Mouse (Mus musculus) heart, adult 18-20 months (tissue): ENCODE results near the gene Nek6. TPM values are rescaled to one million over a fixed set of nuclear protein-coding genes. Genes with fewer than 3 reads are reported as not detected.

Source experiments
- DNase-seq, 2 experiments: peaks; one replicate each; pipeline ENCODE4 v3.0.0; 2021 to 2022; ENCODE audit warnings: mixed read lengths in 1 of 2
- total RNA-seq, 2 experiments: library from RNA; stranded (reverse); gene quantifications; 2 replicates each; pipeline ENCODE4 v1.2.3; 2021

The Nek6 gene
- total RNA-seq, 2 experiments from 2014 or later: 2.6 to 4.7 TPM

DNA sequence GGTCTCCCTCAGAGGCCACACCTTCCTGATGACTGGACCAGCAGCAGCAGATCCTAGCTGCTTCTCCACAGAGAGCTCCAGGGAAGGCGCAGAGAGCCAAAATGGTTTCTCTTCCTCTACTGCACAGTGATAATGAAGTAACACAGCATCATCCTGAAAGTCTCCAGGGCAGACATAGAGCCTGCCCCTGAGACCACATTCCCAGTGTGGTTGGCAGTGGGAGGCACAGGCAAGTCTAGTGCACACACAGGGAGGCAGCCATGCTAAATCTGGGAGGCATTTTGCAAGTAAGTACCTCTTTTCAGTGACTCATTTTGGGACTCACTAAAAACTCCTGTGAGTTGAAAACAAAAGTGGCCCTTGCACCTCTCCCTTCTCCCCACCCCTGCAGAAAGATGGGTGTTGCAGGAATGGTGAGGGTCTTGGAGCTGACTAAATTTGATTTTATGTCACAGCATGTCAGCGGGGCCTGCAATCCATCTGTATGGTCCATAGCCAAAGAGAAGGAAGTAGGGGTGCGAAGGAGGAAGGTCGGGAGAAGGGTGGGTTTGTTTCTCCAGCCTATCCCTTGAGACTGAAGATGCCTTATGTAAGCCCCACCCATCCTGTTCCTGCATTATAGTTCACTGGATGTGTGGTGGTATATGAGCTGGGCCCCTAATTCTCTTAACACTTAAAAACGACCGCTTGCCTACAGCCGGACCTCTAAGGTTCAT, 2.3 kb upstream of the Nek6 start:
- no peak for DNase-seq

- DNase-seq: no peak
Measured at GRCm38 (mm10) chr2:38510120-38510519, 1.3 kb upstream of the Nek6 start.

- DNase-seq: peak; percentile 84 to 86
Measured at GRCm38 (mm10) chr2:38512308-38513182, 1.1 kb downstream of the Nek6 start.

DNA sequence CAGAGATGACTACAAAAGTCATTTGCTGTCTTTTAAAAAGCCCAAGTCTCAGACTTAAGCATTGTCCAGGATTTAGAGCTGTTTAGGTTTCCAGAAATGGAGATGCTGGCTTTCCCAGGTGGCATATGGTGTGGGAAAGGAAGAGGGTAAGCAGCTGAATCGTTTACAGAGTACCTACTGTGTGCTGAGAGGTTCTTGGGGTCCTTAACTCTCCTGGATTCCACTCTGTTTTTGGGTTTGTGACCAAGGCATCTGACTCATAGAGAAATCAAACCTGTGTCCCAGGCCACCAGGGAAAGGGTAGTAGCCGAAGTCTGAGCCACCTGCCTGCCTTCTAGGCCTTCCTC, 1.7 kb downstream of the Nek6 start:
- no peak for DNase-seq

DNA sequence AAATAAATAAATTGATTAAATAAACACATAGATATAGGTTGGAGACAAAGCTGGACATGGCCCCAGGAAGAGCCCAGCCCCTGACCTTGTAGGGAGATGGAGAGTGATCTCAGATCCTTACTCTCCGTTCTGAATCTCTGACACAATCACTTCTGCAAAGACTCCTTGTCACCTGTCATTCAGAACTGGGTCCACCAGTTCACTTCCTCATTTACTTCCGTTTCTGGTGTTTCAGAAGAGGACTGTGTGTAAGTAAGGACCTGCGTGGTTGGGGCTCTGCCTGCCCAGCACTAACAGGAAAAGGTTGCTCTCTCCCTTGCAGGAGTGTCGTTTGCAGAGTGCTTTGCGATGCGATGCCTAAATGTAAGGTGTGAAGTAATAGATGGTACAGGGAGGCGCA, 3.0 kb downstream of the Nek6 start:
- no peak for DNase-seq

DNA sequence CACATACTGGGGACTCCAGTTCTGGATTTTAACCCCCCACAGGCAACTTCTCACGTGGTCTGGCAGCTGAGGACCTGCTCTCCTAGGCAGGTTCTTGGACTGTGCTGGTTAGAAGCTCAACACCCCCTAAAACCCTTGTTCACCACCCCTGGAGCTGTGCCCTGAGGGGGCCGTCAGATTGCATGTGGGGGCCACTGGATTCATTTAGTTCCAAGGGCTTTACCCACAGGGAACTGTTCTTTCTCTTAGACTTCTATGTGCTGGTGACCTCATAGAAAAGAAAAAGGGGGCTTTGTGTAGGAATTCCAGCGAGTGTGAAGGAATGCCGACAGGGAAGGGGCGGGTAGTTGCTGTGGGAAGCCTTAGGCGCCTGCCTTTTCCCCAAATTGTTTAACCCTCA, 4.0 kb downstream of the Nek6 start:
- DNase-seq: no peak

GRCm38 (mm10) chr2:38516471-38516870, 5.0 kb downstream of the Nek6 start:
- no peak for DNase-seq

DNA sequence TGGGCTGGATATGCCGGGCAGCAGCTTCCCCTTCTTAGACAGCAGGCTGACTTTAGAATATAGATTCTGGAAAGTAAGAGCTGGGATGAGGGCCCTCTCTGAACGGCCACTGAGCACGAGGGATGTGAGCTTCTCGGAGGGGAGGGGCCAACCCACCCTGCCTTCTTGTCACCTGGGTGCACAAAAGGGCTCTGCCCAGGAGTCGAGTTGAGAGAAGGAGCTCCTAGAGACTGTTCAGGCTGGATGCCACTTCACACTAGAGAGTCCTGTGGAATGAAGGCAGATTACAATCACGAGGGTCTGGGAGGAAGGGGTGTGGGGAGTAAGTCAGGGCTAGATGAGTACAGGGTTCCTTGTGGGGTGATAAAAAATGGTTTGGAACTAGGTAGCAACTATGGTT, 5.6 kb downstream of the Nek6 start:
- DNase-seq: no peak

- DNase-seq: no peak
Measured at GRCm38 (mm10) chr2:38518719-38519118, 7.3 kb downstream of the Nek6 start.

DNA sequence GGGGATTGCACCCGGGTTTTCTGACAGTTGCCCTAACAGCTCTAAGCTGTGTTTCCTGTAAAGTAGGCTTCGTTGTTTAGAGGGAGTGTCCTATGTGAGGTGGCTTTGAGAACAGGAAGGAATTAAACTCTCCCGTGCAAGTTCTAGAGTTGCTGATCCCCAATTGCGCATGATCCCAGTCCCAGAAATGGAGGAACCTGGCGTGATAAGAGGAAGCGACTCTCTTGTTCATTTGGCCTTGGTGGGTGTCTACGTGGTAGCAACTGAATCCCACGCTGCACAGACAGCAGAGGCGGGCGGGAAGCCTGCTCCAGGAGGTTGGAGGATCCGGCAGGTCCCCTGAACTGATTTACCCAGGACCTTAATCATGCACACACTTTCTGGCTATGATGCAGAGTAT, 8.5 kb downstream of the Nek6 start:
- DNase-seq: no peak

DNA sequence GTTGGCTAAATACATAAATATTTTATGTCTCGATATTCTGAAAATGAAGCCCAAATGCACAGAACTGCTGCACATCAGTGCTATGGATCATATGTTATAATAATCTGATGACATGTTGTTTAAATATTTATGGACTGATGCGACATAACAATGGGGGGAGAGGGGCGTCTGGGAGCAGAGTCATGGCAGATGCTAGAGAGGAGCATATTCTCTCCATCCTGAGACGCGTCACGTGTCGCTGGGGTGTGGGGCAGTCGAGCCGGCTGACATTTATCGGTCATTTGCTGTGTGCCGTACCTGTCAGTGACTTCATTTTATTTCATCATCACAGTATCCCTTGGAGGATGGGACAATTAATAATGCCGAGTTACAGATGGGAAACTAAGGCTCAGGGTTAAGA, 10.2 kb downstream of the Nek6 start:
- DNase-seq: no peak

DNA sequence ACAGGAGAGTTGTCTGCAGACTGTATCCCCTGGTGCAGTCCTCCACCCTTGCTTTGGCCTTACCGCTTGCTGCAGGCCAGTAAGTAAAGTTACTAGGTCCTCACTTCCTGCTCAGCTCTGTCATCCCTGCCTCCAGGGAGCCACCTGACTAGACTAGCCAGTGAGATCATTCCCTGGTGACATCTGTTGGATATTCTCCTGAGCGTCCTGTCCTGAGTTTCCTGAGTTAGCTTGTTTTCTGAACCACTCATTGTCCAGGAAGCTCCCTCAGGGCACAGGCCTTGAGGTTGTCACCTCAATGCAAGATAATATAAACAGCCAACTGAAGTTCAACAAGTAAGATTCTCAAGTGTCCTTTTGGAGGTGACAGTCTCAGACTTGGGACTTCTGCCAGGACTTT, 10.9 kb downstream of the Nek6 start:
- DNase-seq: no peak

- DNase-seq: no peak
Measured at GRCm38 (mm10) chr2:38523781-38524445, 12.5 kb downstream of the Nek6 start.

- no peak for DNase-seq
Measured at GRCm38 (mm10) chr2:38525034-38525433, 13.6 kb downstream of the Nek6 start.

- no peak for DNase-seq
Measured at GRCm38 (mm10) chr2:38529582-38530152, 18.2 kb downstream of the Nek6 start.

DNA sequence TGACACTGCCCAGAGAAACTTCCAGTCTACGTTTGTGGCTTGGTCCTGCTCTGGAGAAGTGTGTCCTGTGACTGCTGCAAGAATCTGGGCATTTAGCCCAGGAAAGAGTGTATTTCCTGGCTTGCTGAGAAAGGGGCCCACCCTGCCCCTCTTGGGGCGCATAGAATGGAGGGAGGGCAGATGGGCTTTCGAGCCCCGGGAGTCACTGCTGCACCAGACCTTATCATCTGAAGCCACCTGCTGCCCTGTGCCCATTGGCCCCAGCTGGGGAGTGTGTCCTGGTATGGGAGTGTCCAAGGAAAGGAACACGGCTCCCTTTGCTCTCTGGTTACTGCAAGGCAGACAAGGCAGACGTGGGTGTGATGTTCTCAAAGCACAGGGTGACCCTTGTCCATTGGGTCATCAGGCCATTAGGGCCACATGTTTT, 19.5 kb downstream of the Nek6 start:
- peak; percentile 70 to 81 for DNase-seq

- DNase-seq: peak; percentile 75 to 92
Measured at GRCm38 (mm10) chr2:38533322-38533721, 21.9 kb downstream of the Nek6 start.

DNA sequence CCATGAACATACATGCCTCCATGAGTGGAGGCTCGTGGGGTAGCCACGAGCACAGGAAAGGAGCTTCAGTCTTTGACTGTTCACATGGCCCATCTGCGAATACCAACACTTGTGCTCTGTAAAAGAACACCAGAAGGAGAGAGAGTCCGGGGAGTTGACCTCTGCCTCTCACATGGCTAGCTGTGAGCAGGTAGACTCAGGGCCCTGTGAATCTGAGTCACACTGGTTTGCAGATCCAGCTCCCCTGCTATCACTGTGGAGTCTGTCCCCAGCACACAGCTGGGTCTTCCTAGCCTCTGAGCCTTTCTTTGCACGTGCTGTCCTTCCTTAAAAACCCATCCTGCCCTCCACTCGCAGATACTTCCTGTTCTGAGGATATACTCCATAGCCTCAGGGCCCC, 22.3 kb downstream of the Nek6 start:
- no peak for DNase-seq

DNA sequence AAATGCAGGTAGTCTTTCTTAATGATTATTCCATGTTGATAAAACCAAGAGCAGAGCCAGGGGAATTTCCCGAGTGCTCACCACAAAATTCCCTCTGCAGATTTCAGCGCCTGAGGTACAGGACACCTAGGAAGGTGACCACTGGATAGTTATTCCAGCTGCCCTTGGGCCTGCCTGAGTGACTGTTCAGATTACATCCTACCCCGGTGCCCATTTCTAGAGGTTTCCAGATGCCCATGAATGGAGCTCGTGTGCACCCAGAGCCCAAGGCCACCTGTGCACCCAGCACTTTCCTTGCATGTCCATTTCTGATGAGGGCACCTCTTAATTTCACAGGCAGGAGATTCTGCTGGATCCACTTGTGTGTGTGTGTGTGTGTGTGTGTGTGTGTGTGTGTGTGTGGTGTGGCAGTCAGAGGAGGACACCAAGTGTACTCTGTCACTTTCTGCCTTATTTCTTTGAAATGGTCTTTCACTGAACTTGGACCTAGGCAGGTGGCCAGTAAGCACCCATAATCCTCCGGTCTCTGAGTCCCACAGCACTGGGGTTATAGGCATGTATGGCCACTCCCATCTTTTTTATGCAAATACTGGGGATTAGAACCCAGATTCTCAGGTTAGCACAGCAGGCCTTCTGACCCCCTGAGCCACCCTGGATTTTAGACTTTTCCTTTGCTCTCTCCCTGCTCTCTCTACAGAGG, 22.9 kb downstream of the Nek6 start:
- no peak for DNase-seq

DNA sequence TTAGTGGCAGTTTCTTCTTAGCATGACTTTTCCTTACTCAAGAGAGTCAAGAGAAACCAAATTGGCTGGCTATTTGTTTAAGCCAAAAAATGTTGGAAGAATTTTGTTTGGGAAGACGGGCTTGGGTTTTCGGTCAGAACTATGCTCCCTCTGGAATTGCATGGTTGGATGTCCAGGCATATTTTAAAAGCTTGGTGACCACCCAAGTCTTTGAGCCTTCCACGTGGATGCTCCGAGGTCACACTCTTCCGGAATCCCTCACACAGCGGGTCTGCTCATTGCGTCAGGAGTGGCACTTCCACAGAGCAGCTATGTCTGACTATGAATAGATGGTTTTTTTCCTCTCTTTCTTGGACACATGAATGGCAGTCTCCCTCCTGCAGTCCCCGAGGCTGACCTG, 23.6 kb downstream of the Nek6 start:
- DNase-seq: peak in 1 of 2 experiments; percentile 47

GRCm38 (mm10) chr2:38535521-38536220, 24.2 kb downstream of the Nek6 start:
- DNase-seq: peak in 1 of 2 experiments; percentile 58
